In genomic region chr2:19037907-19038570, GRCm38 (mm10) we compare ENCODE assay signal across 12 mouse cellular contexts. TPM values are rescaled to one million over a fixed set of nuclear protein-coding genes. Genes with fewer than 3 reads are reported as not detected.
A peak's percentile ranks its signal among the peaks of the same experiment; 100 is the strongest.
DNase-seq lines count a peak whose midpoint lies in the region; ATAC-seq lines count a peak whose summit lies in the region.
"Had no signal": no experiment of that assay in that cellular context is flagged by ENCODE, and none has a peak within 500 bp of the region (broad histone marks: within the 10 kb centered on the region; RNA-seq: fewer than 3 reads in every experiment).

No protein-coding gene starts in this region.

- ATAC-seq in liver, embryonic 15.5 days (ENCODE audit: insufficient read depth) = no peak
- ATAC-seq in forebrain, embryonic 16.5 days = no peak
- ATAC-seq in inflammation-experienced regulatory T-cells, adult 6 months = no peak
- ATAC-seq: forebrain, embryonic 15.5 days had no signal

- no peaks in the 10 kb centered on the region for H3K9me3 ChIP-seq in heart, embryonic 10.5 days
- no peaks in the 10 kb centered on the region for H3K9me3 ChIP-seq in liver, embryonic 15.5 days (replicated peaks)
- no peaks in the 10 kb centered on the region for H3K9me3 ChIP-seq in forebrain, embryonic 16.5 days (ENCODE audit: control insufficient read depth, low read length)
- H3K9me3 ChIP-seq: forebrain, embryonic 15.5 days; hindbrain, embryonic 10.5 days; neural tube, embryonic 15.5 days had no signal

- H3K36me3 ChIP-seq in heart, embryonic 10.5 days = no peaks in the 10 kb centered on the region
- no peaks in the 10 kb centered on the region for H3K36me3 ChIP-seq in liver, embryonic 15.5 days (replicated peaks)
- no peaks in the 10 kb centered on the region for H3K36me3 ChIP-seq in forebrain, embryonic 16.5 days (ENCODE audit: control insufficient read depth, insufficient read depth)
- H3K36me3 ChIP-seq: forebrain, embryonic 15.5 days; hindbrain, embryonic 10.5 days; neural tube, embryonic 15.5 days had no signal

- H3K27ac ChIP-seq in heart, embryonic 10.5 days = peak overlapping the region; percentile 37
- 0 out of 2 replicates have a peak overlapping the region, but pooled peaks have one; percentile 26 for H3K27ac ChIP-seq in liver, embryonic 15.5 days (replicated peaks)
- H3K27ac ChIP-seq in forebrain, embryonic 16.5 days (ENCODE audit: low read length) = no peak overlapping the region
- H3K27ac ChIP-seq: forebrain, embryonic 15.5 days; hindbrain, embryonic 10.5 days; neural tube, embryonic 15.5 days had no signal

- no peak overlapping the region for H3K9ac ChIP-seq in liver, embryonic 15.5 days
- no peak overlapping the region for H3K9ac ChIP-seq in forebrain, embryonic 16.5 days (replicated peaks; ENCODE audit: low read depth, low read length)
- H3K9ac ChIP-seq: forebrain, embryonic 15.5 days; neural tube, embryonic 15.5 days had no signal

- no peak overlapping the region for H3K4me3 ChIP-seq in heart, embryonic 10.5 days
- no peak overlapping the region for H3K4me3 ChIP-seq in liver, embryonic 15.5 days (replicated peaks)
- H3K4me3 ChIP-seq in forebrain, embryonic 16.5 days (replicated peaks; ENCODE audit: low read length) = no peak overlapping the region
- H3K4me3 ChIP-seq: forebrain, embryonic 15.5 days; hindbrain, embryonic 10.5 days; neural tube, embryonic 15.5 days had no signal

- no peak overlapping the region for H3K4me2 ChIP-seq in liver, embryonic 15.5 days
- H3K4me2 ChIP-seq in forebrain, embryonic 16.5 days (ENCODE audit: low read length) = no peak overlapping the region
- H3K4me2 ChIP-seq: forebrain, embryonic 15.5 days; neural tube, embryonic 15.5 days had no signal

- H3K27me3 ChIP-seq in heart, embryonic 10.5 days (ENCODE audit: insufficient read depth, poor library complexity, severe bottlenecking) = no peaks in the 10 kb centered on the region
- H3K27me3 ChIP-seq in liver, embryonic 15.5 days = no peaks in the 10 kb centered on the region
- no peaks in the 10 kb centered on the region for H3K27me3 ChIP-seq in forebrain, embryonic 16.5 days (replicated peaks; ENCODE audit: control insufficient read depth, insufficient read depth, low read length)
- H3K27me3 ChIP-seq: forebrain, embryonic 15.5 days; neural tube, embryonic 15.5 days had no signal

- 71% methylated on average over 4 of the region's 4 CpGs for WGBS in heart, embryonic 10.5 days
- 47% methylated on average over 4 of the region's 4 CpGs for WGBS in liver, embryonic 15.5 days (ENCODE audit: insufficient replicate concordance)
- 88% methylated on average over 4 of the region's 4 CpGs for WGBS in forebrain, embryonic 16.5 days

- H3K4me1 ChIP-seq in heart, embryonic 10.5 days = peaks cover 6% of the 10 kb centered on the region
- no peaks in the 10 kb centered on the region for H3K4me1 ChIP-seq in liver, embryonic 15.5 days (replicated peaks)
- no peaks in the 10 kb centered on the region for H3K4me1 ChIP-seq in forebrain, embryonic 16.5 days (replicated peaks; ENCODE audit: control insufficient read depth, insufficient read depth, low read length)
- H3K4me1 ChIP-seq: forebrain, embryonic 15.5 days; hindbrain, embryonic 10.5 days; neural tube, embryonic 15.5 days had no signal

- peak; percentile 94 for DNase-seq in heart, adult 11 months
- DNase-seq in heart, postnatal 4 days = no peak
- DNase-seq in CD4-positive helper T cell, adult 2 months (ENCODE audit: low read depth, low spot score) = peak; percentile 22
- DNase-seq in heart, embryonic 10.5 days (ENCODE audit: low spot score) = no peak
- no peak for DNase-seq in ovary, postnatal 10 days (ENCODE audit: low spot score)
- DNase-seq: layer of hippocampus, postnatal 36 days had no signal

RNA-seq across cellular contexts. Expression of gene 4930426L09Rik, which starts 39.9 kb away (rescaled TPM):
- total RNA-seq in heart, postnatal 4 days (2021) = under 1 TPM; 0.36 to 0.48 TPM
- 0.18 and 0.38 TPM in 2 replicates for polyA plus RNA-seq in heart, embryonic 10.5 days (2016; fragmentation: Nextera tagmentation; extraction: Ambion mirVana)
- polyA plus RNA-seq in liver, embryonic 15.5 days (2015; fragmentation: Nextera tagmentation; extraction: Ambion mirVana) = 0.15 and 0.17 TPM in 2 replicates
- polyA plus RNA-seq in forebrain, embryonic 16.5 days (2015; fragmentation: Nextera tagmentation; extraction: Ambion mirVana) = 0.50 and 0.57 TPM in 2 replicates
- under 1 TPM; 0.33 to 0.99 (median 0.41) TPM for polyA plus RNA-seq in inflammation-experienced regulatory T-cells, adult 6 months (2017; shearing (Covaris generic))

RNA-seq across cellular contexts. Expression of gene Pip4k2a, which starts 40.1 kb away (rescaled TPM):
- total RNA-seq in heart, postnatal 4 days (2021) = 1 to 10 TPM; 7.9 to 8.1 TPM
- polyA plus RNA-seq in heart, embryonic 10.5 days (2016; fragmentation: Nextera tagmentation; extraction: Ambion mirVana) = 7.4 and 12.0 TPM in 2 replicates
- 16.9 and 17.8 TPM in 2 replicates for polyA plus RNA-seq in liver, embryonic 15.5 days (2015; fragmentation: Nextera tagmentation; extraction: Ambion mirVana)
- polyA plus RNA-seq in forebrain, embryonic 16.5 days (2015; fragmentation: Nextera tagmentation; extraction: Ambion mirVana) = 10.9 and 11.2 TPM in 2 replicates
- polyA plus RNA-seq in inflammation-experienced regulatory T-cells, adult 6 months (2017; shearing (Covaris generic)) = 10 to 100 TPM; 16.7 to 23.5 (median 18.4) TPM

Comparison
In these comparisons a context has a peak if more than half of its experiments do, and no peak if none do; other contexts are left out.
1. DNase-seq: peak in heart, adult 11 months (single experiment) and CD4-positive helper T cell, adult 2 months (single experiment); none in heart, postnatal 4 days (single experiment), heart, embryonic 10.5 days (single experiment) and ovary, postnatal 10 days (single experiment).